Mouse (Mus musculus): ENCODE measurements around the gene Usp12.

DNA sequence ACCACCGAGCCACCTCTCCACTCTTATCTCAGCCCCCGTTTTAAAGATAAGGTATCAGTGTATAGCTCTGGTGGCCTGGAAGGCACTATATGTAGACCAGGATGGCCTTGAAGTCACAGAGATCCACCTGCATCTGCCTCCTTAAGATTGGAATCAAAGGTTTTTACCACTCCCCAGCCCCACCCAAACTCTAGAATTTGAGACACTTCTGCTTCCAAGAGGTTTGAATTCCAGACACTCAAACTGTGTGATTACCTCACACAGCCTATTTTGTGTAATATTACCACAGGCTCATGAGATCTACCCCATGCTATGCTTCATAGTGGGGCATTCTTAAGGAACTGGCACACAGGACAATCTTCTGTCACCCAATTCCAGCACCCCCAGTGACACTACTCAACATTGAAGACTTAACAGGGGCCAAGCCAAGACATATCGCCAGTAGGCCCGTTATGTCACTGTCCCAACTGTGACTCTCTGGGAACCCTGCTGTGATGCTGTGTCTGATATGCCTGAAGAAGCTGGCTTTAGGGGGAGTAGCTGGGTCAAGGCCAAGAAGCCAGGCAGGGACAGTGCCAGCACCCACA, 95.3 kb downstream of the Usp12 start:
- TF ChIP-seq CTCF (conservative IDR thresholded peaks at IDR 0.05; ENCODE audit: low read length): no peak
- no peak for TF ChIP-seq POU5F1 (IDR thresholded peaks at IDR 0.05; ENCODE audit: borderline replicate concordance, low read length)
- no peak for TF ChIP-seq NANOG (IDR thresholded peaks at IDR 0.05; ENCODE audit: borderline replicate concordance, low read length)
